Mouse (Mus musculus) layer of hippocampus, adult 2 months (tissue): Measurements from ENCODE around the gene Pcdh19. TPM values are rescaled to one million over a fixed set of nuclear protein-coding genes. Genes with fewer than 3 reads are reported as not detected.

ENCODE experiments used
- DNase-seq, 2 experiments: peaks; one replicate each; pipeline ENCODE4 v3.0.0; 2022; ENCODE audit warnings: low spot score in 2 of 2
- H3K27ac ChIP-seq: fragments of 200-600 bp; 2 replicates; pipeline ENCODE4 v1.8.1; 2022
- H3K4me3 ChIP-seq: fragments of 200-600 bp; 2 replicates; pipeline ENCODE4 v1.8.1; 2022; ENCODE audit warnings: mild to moderate bottlenecking
- CTCF ChIP-seq: fragments of 200-600 bp; conservative IDR thresholded peaks from 2 replicates; pipeline ENCODE4 v1.8.1; 2022; ENCODE audit warnings: antibody characterized with exemption, mild to moderate bottlenecking, moderate library complexity
- total RNA-seq, 2 experiments: library from RNA; stranded (reverse); gene quantifications; 2 replicates each; pipeline ENCODE4 v1.2.3; 2021

Gene Pcdh19
- total RNA-seq, 2 experiments from 2014 or later = 67.1 to 80.2 TPM

GRCm38 (mm10) chrX:133650379-133650778 is 38.4 kb downstream of the Pcdh19 start:
- no peak for DNase-seq
- H3K27ac ChIP-seq = no peak overlapping the region
- H3K4me3 ChIP-seq = no peak overlapping the region
- TF ChIP-seq CTCF = no peak

GRCm38 (mm10) chrX:133647809-133648208 is 41.0 kb downstream of the Pcdh19 start:
- no peak overlapping the region for H3K4me3 ChIP-seq
- no peak for TF ChIP-seq CTCF
- H3K27ac ChIP-seq = no peak overlapping the region
- DNase-seq = no peak

GRCm38 (mm10) chrX:133639445-133639844 is 49.3 kb downstream of the Pcdh19 start:
- no peak for DNase-seq
- Histone ChIP-seq H3K4me3 (no peak overlapping the region), H3K27ac (no peak overlapping the region)
- no peak for TF ChIP-seq CTCF

GRCm38 (mm10) chrX:133629538-133629937 is 59.2 kb downstream of the Pcdh19 start:
- Histone ChIP-seq H3K27ac (no peak overlapping the region), H3K4me3 (no peak overlapping the region)
- no peak for DNase-seq
- TF ChIP-seq CTCF = no peak

GRCm38 (mm10) chrX:133618222-133618621 is 70.6 kb downstream of the Pcdh19 start:
- no peak overlapping the region for H3K27ac ChIP-seq
- no peak overlapping the region for H3K4me3 ChIP-seq
- no peak for DNase-seq
- no peak for TF ChIP-seq CTCF

- Histone ChIP-seq H3K27ac (peak overlapping the region; percentile 10; the same call in 1 of the 2 replicates), H3K4me3 (no peak overlapping the region)
- TF ChIP-seq CTCF = no peak
- DNase-seq = no peak
Measured at GRCm38 (mm10) chrX:133605828-133606227, 83.0 kb downstream of the Pcdh19 start.

- DNase-seq = no peak
- TF ChIP-seq CTCF = no peak
- Histone ChIP-seq H3K4me3 (no peak overlapping the region), H3K27ac (no peak overlapping the region)
Measured at GRCm38 (mm10) chrX:133604272-133604671, 84.5 kb downstream of the Pcdh19 start.

- DNase-seq = no peak
- H3K4me3 ChIP-seq = no peak overlapping the region
- TF ChIP-seq CTCF = no peak
- H3K27ac ChIP-seq = no peak overlapping the region
Measured at GRCm38 (mm10) chrX:133602068-133602467, 86.7 kb downstream of the Pcdh19 start.

GRCm38 (mm10) chrX:133601658-133602057 is 87.1 kb downstream of the Pcdh19 start:
- H3K4me3 ChIP-seq = no peak overlapping the region
- no peak overlapping the region for H3K27ac ChIP-seq
- DNase-seq = no peak
- TF ChIP-seq CTCF = no peak

GRCm38 (mm10) chrX:133601195-133601594 is 87.6 kb downstream of the Pcdh19 start:
- no peak overlapping the region for H3K4me3 ChIP-seq
- H3K27ac ChIP-seq = no peak overlapping the region
- TF ChIP-seq CTCF = no peak
- no peak for DNase-seq

- no peak for DNase-seq
- TF ChIP-seq CTCF = no peak
- H3K27ac ChIP-seq = no peak overlapping the region
- H3K4me3 ChIP-seq = no peak overlapping the region
Measured at GRCm38 (mm10) chrX:133575601-133576382, 113.0 kb downstream of the Pcdh19 start.

- TF ChIP-seq CTCF = no peak
Measured at GRCm38 (mm10) chrX:133565355-133565754, 123.4 kb downstream of the Pcdh19 start.

More at GRCm38 (mm10) chrX:133565355-133565754, 123.4 kb downstream of the Pcdh19 start:
- no peak overlapping the region for H3K4me3 ChIP-seq
- DNase-seq = peak in 1 of 2 experiments; percentile 0
- H3K27ac ChIP-seq = no peak overlapping the region

Other genes starting within 250 kb of the Pcdh19 start
- gene Tnmd, start 162.0 kb upstream of the Pcdh19 start, total RNA-seq = not detected
- 10 to 100 TPM; 14.3 to 17.6 TPM for gene Tspan6, start 209.4 kb upstream of the Pcdh19 start, total RNA-seq
- under 1 TPM; 0.51 to 0.96 TPM for gene Srpx2, start 219.4 kb upstream of the Pcdh19 start, total RNA-seq